Mouse (Mus musculus) E14TG2a.4 (cell line): ENCODE data around the gene Pycr2.
"Not testable (repeated sequence)": the region's sequence is repeated elsewhere in the genome, so short reads cannot be mapped to it uniquely, and the experiment has no call there.

Source experiments
- H3K27me3 ChIP-seq: 2 replicates; pipeline ENCODE4 v1.6.1; 2014; ENCODE audit warnings: low read length, control low read depth; ENCODE audit not compliant: insufficient read depth
- H3K36me3 ChIP-seq: 2 replicates; pipeline ENCODE4 v1.6.1; 2014; ENCODE audit warnings: low read length, control low read depth; ENCODE audit not compliant: insufficient read depth
- H3K4me1 ChIP-seq: replicated peaks from 2 replicates; pipeline ENCODE4 v1.6.1; 2014; ENCODE audit warnings: low read depth, low read length, control low read depth
- H3K4me3 ChIP-seq: replicated peaks from 2 replicates; pipeline ENCODE4 v1.5.1; 2014; ENCODE audit warnings: mild to moderate bottlenecking, low read length
- H3K9me3 ChIP-seq: 2 replicates; pipeline ENCODE4 v1.6.1; 2014; ENCODE audit warnings: low read length, control low read depth
- CTCF ChIP-seq: conservative IDR thresholded peaks from 2 replicates; pipeline ENCODE4 v1.5.1; 2014; ENCODE audit warnings: low read length
- NANOG ChIP-seq: IDR thresholded peaks from 2 replicates; pipeline ENCODE4 v1.6.1; 2014; ENCODE audit warnings: borderline replicate concordance, low read length, mixed read lengths
- POU5F1 ChIP-seq: IDR thresholded peaks from 2 replicates; pipeline ENCODE4 v1.6.1; 2014; ENCODE audit warnings: low read length, borderline replicate concordance

The Pycr2 gene

DNA sequence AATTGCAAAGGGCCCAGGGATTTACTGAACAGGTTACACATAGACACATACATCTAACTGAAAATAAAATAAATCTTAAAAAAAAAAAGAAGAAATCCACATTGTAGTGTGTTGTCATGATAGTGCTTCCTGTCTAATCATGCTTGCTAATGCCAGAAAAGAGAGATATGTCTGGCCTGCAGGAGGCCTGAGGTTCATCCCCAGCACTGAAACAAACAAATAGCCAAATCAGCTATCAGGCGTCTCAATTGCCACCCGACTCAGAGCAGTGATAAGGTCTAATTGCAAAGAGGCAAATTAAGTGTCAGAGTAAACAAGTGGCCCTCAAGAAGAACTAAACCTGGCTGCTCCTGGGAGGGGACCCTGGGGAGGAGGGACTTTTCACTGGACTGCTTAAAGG lies 25.5 kb downstream of the Pycr2 start:
- TF ChIP-seq POU5F1 (no peak), NANOG (no peak), CTCF (no peak)

DNA sequence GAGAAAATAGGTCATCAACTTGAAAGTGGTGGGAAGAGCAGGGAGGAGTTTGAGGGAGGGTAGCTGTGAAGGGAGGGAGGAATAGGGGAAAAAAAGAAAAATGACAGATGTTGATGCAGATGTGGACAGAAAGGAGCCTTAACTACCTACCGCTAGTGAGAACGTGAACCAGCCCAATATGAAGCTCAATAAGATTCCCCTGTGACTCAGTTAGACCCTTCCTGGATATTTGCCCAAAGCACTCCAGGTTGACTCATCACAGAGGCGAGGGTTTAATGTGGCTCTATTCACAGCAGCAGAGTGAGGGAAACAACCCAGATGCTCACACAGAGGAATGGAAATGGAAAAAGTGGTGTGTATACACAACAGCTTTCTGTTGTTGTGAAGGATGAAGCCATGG lies 27.0 kb downstream of the Pycr2 start:
- TF ChIP-seq CTCF (no peak), POU5F1 (no peak), NANOG (no peak)
- Histone ChIP-seq H3K27me3 (peaks cover 5% of the 10 kb centered on the region; the same call in 1 of the 2 replicates), H3K4me3 (no peak overlapping the region), H3K4me1 (peaks cover 90% of the 10 kb centered on the region), H3K36me3 (peaks cover 5% of the 10 kb centered on the region), H3K9me3 (no peaks in the 10 kb centered on the region)

More for the DNA sequence above, 25.5 kb downstream of the Pycr2 start:
- Histone ChIP-seq H3K4me1 (peaks cover 86% of the 10 kb centered on the region), H3K4me3 (no peak overlapping the region), H3K27me3 (no peaks in the 10 kb centered on the region), H3K9me3 (no peaks in the 10 kb centered on the region), H3K36me3 (no peaks in the 10 kb centered on the region)

DNA sequence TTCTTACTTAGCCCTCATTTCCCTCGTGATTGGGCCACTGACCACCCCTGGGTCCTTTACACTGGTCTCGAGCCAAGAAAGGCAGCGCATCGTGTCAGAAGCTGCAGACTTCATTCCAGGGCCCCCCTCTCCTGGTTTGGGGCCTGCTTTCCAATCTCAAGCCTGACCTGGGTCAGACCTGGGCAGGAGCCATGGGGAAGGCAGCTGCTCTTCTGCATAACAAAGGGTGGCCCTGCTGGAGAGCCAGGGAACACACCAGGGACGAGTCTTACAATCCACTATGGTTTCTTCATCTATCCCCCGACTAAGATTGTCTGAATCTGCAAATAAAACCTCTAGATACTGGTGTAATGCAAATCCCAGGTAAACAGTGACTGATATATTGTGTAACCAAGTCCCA lies 29.6 kb downstream of the Pycr2 start:
- no peaks in the 10 kb centered on the region for H3K9me3 ChIP-seq
- H3K4me3 ChIP-seq: peak overlapping the region; percentile 87
- peaks cover 5% of the 10 kb centered on the region; the same call in 1 of the 2 replicates for H3K27me3 ChIP-seq
- H3K36me3 ChIP-seq: peaks cover 27% of the 10 kb centered on the region
- peak; percentile 99 for TF ChIP-seq POU5F1
- no peak for TF ChIP-seq NANOG
- H3K4me1 ChIP-seq: peaks cover 79% of the 10 kb centered on the region

DNA sequence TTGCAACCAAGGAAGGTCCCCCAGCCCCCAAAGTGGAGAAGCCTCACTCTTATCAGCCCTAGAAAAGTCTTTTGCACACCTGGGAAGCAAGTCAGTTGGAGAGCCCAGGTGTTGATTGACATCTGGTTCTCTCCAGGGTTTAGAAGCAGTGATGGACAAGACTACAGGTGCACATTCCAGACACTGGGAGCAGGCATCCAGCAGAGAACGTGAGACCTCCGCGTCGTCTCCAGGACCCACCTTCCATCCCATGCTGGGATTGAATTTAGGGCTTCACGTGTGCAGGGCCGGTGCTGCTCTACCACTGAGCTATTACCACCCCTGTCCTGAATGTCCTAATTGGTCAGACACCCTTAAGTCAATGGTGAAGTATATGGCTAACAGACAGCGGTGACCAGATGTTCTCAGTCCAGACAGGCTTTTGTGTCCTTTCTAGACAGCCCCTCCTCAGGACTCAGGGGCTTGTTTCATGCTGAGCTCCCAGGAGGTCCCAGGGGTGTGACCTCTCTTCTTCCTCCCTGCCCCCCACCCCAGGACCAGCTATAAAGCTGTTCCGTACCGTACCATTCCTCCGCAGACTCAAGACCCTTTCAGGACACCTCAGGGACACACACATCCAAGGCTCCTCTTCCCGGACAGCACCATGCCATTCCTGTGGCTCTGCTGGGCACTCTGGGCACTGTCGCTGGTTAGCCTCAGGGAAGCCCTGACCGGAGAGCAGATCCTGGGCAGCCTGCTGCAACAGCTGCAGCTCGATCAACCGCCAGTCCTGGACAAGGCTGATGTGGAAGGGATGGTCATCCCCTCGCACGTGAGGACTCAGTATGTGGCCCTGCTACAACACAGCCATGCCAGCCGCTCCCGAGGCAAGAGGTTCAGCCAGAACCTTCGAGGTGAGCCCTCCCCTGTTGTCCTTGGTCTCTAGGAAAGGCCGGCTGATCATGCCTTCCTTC lies 30.6 kb downstream of the Pycr2 start, which contains the start of gene Lefty1:
Gene Lefty1 (plus strand): TSS at position 556 of the 953 bp plus-strand sequence.
- H3K9me3 ChIP-seq: no peaks in the 10 kb centered on the region
- peak within 1 kb of the TSS; percentile 87 for H3K4me3 ChIP-seq
- H3K27me3 ChIP-seq: peaks cover 5% of the 10 kb centered on the region; the same call in 1 of the 2 replicates
- peaks cover 27% of the 10 kb centered on the region for H3K36me3 ChIP-seq
- TF ChIP-seq CTCF (no peak), POU5F1 (no peak), NANOG (no peak)
- H3K4me1 ChIP-seq: peaks cover 69% of the 10 kb centered on the region

DNA sequence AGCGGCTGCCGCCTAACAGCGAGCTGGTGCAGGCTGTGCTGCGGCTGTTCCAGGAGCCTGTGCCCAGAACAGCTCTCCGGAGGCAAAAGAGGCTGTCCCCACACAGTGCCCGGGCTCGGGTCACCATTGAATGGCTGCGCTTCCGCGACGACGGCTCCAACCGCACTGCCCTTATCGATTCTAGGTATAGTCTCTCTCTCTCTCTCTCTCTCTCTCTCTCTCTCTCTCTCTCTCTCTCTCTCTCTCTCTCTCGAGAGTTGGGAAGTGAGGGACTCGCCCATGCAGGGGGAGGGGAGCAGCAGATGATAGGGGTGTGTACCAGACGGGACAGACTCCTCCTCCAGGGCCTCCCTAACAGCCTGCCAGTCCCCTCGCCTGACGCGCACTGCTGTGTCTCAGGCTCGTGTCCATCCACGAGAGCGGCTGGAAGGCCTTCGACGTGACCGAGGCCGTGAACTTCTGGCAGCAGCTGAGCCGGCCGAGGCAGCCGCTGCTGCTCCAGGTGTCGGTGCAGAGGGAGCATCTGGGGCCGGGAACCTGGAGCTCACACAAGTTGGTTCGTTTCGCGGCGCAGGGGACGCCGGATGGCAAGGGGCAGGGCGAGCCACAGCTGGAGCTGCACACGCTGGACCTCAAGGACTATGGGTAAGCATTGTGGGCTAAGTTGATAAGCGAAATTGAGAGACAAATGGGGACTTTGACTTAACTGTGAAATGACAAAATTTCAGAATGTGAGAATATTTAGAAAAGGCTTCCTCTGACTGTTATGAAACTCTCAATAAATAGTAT lies 32.7 kb downstream of the Pycr2 start:
- Histone ChIP-seq H3K36me3 (peaks cover 27% of the 10 kb centered on the region), H3K4me1 (peaks cover 68% of the 10 kb centered on the region), H3K27me3 (peaks cover 22% of the 10 kb centered on the region), H3K4me3 (peak overlapping the region; percentile 87)
- H3K9me3 ChIP-seq: not testable (repeated sequence)

DNA sequence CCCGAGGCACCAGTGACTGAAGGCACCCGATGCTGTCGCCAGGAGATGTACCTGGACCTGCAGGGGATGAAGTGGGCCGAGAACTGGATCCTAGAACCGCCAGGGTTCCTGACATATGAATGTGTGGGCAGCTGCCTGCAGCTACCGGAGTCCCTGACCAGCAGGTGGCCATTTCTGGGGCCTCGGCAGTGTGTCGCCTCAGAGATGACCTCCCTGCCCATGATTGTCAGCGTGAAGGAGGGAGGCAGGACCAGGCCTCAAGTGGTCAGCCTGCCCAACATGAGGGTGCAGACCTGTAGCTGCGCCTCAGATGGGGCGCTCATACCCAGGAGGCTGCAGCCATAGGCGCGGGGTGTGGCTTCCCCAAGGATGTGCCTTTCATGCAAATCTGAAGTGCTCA lies 33.5 kb downstream of the Pycr2 start:
- H3K27me3 ChIP-seq: peaks cover 26% of the 10 kb centered on the region
- H3K4me1 ChIP-seq: peaks cover 66% of the 10 kb centered on the region
- H3K36me3 ChIP-seq: peaks cover 27% of the 10 kb centered on the region
- not testable (repeated sequence) for H3K9me3 ChIP-seq
- peak overlapping the region; percentile 87 for H3K4me3 ChIP-seq

DNA sequence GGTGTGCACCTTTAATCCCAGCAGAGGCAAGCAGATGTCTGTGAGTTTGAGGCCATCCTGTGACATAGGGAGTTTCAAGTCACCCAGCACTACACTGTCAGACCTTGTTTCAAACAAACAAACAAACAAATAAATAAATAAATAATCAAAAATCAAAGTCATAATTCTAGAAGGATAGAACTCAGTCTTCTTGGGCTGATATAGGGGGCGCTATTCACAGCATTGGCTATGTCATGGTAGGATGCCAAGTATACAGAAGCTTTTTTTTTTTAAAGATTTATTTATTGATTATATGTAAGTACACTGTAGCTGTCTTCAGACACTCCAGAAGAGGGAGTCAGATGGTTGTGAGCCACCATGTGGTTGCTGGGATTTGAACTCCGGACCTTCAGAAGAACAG lies 34.7 kb downstream of the Pycr2 start:
- peak; percentile 63 for TF ChIP-seq CTCF
- H3K4me3 ChIP-seq: not testable (repeated sequence)
- peaks cover 34% of the 10 kb centered on the region for H3K27me3 ChIP-seq

DNA sequence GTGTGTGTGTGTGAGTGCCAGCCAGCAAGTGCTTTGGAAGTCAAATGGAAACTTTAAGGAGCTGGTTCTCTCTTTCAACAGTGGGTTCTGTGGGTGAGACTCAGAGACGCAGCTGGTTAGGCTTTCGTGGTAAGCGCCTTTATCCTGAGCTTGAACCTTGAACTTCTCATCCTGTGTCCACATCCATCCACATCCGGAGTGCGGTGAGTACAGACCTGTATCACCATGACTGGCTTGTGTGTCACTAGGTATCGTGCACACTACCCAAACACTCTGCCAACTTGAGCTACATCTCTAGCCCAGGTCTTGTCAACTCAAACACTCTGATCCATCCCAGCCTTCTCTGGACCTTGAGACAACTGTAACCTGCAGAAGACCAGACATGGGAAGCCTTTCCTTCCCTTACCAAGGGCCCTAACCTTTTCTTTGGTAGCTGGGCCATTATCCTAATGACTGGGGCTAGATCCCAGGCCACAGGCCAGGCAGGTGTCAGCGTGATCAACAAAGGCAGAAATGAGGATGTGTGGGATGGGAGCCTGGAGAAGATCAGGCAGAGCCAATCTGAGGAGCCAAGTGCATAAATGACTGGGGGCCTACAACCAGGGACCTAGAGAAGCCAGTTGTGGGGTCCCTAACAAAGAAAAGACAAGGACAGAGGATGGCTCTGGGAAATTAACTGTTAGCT lies 36.8 kb downstream of the Pycr2 start:
- Histone ChIP-seq H3K27me3 (peaks cover 29% of the 10 kb centered on the region), H3K9me3 (no peaks in the 10 kb centered on the region), H3K4me3 (peak overlapping the region; percentile 87), H3K4me1 (peaks cover 66% of the 10 kb centered on the region), H3K36me3 (peaks cover 24% of the 10 kb centered on the region)
- no peak for TF ChIP-seq POU5F1
- TF ChIP-seq NANOG: no peak
- TF ChIP-seq CTCF: no peak

More for the DNA sequence above, 34.7 kb downstream of the Pycr2 start:
- Histone ChIP-seq H3K4me1 (peaks cover 66% of the 10 kb centered on the region), H3K36me3 (peaks cover 27% of the 10 kb centered on the region)
- H3K9me3 ChIP-seq: not testable (repeated sequence)
